Mouse (Mus musculus) macrophage (primary cell): Measurements from ENCODE around the gene Prdm11. TPM values are rescaled to one million over a fixed set of nuclear protein-coding genes. Genes with fewer than 3 reads are reported as not detected.

Experiments
- H3K27ac ChIP-seq: fragments of 350-480 bp; formaldehyde crosslinking; 2 replicates; pipeline ENCODE4 v1.9.0; 2021
- H3K36me3 ChIP-seq: fragments of 350-480 bp; formaldehyde crosslinking; 2 replicates; pipeline ENCODE4 v1.9.0; 2021; ENCODE audit errors: inconsistent target
- H3K4me3 ChIP-seq: fragments of 350-480 bp; formaldehyde crosslinking; 2 replicates; pipeline ENCODE4 v1.9.0; 2021; ENCODE audit errors: inconsistent target
- H3K79me2 ChIP-seq: fragments of 350-480 bp; formaldehyde crosslinking; 2 replicates; pipeline ENCODE4 v1.9.0; 2021; ENCODE audit errors: inconsistent target
- WGBS: methylation state at CpG from one replicate; pipeline ENCODE4 v1.1.7; 2026; ENCODE audit warnings: inconsistent platforms; ENCODE audit not compliant: missing documents; 5-methylcytosine and 5-hydroxymethylcytosine counted together
- polyA plus RNA-seq: library from polyadenylated mRNA; stranded (reverse); fragments of 250-400 nt; gene quantifications from 3 replicates; pipeline ENCODE4 v1.2.4, GENCODE M21; 2018; ENCODE audit warnings: inconsistent platforms

The Prdm11 gene
- polyA plus RNA-seq, 1 experiment from 2014 or later, result 1.1 TPM

- H3K79me2 ChIP-seq, result no peaks in the 10 kb centered on the region
- no peak overlapping the region for H3K4me3 ChIP-seq
- no peak overlapping the region for H3K27ac ChIP-seq
- WGBS, result 97% methylated on average over 20 of the region's 20 CpGs
- no peaks in the 10 kb centered on the region for H3K36me3 ChIP-seq
Measured at GRCm38 (mm10) chr2:92973646-92974045, 72.3 kb downstream of the Prdm11 start.

- H3K4me3 ChIP-seq, result no peak overlapping the region
- H3K36me3 ChIP-seq, result no peaks in the 10 kb centered on the region
- no peaks in the 10 kb centered on the region for H3K79me2 ChIP-seq
- H3K27ac ChIP-seq, result no peak overlapping the region
- 93% methylated on average over 17 of the region's 17 CpGs for WGBS
Measured at GRCm38 (mm10) chr2:92972071-92972470, 73.9 kb downstream of the Prdm11 start.

GRCm38 (mm10) chr2:92971536-92971935 lies 74.4 kb downstream of the Prdm11 start:
- no peak overlapping the region for H3K4me3 ChIP-seq
- H3K79me2 ChIP-seq, result no peaks in the 10 kb centered on the region
- 76% methylated on average over 5 of the region's 8 CpGs for WGBS
- no peaks in the 10 kb centered on the region for H3K36me3 ChIP-seq
- H3K27ac ChIP-seq, result no peak overlapping the region

- Histone ChIP-seq H3K36me3 (no peaks in the 10 kb centered on the region), H3K27ac (no peak overlapping the region), H3K4me3 (no peak overlapping the region), H3K79me2 (no peaks in the 10 kb centered on the region)
- 52% methylated on average over 9 of the region's 9 CpGs for WGBS
Measured at GRCm38 (mm10) chr2:92971069-92971468, 74.9 kb downstream of the Prdm11 start.

GRCm38 (mm10) chr2:92967839-92968166 lies 78.2 kb downstream of the Prdm11 start:
- H3K27ac ChIP-seq, result no peak overlapping the region
- 88% methylated on average over 4 of the region's 4 CpGs for WGBS
- H3K36me3 ChIP-seq, result no peaks in the 10 kb centered on the region
- no peak overlapping the region for H3K4me3 ChIP-seq
- no peaks in the 10 kb centered on the region for H3K79me2 ChIP-seq

GRCm38 (mm10) chr2:92967032-92967838 lies 78.7 kb downstream of the Prdm11 start:
- WGBS, result 82% methylated on average over 10 of the region's 10 CpGs
- no peaks in the 10 kb centered on the region for H3K79me2 ChIP-seq

GRCm38 (mm10) chr2:92966257-92966656 lies 79.7 kb downstream of the Prdm11 start:
- no peaks in the 10 kb centered on the region for H3K79me2 ChIP-seq
- H3K36me3 ChIP-seq, result no peaks in the 10 kb centered on the region
- H3K27ac ChIP-seq, result no peak overlapping the region
- H3K4me3 ChIP-seq, result no peak overlapping the region
- 85% methylated on average over 8 of the region's 8 CpGs for WGBS

More at GRCm38 (mm10) chr2:92967032-92967838, 78.7 kb downstream of the Prdm11 start:
- Histone ChIP-seq H3K36me3 (no peaks in the 10 kb centered on the region), H3K27ac (no peak overlapping the region), H3K4me3 (no peak overlapping the region)

GRCm38 (mm10) chr2:92964345-92964744 lies 81.6 kb downstream of the Prdm11 start:
- Histone ChIP-seq H3K36me3 (no peaks in the 10 kb centered on the region), H3K27ac (no peak overlapping the region), H3K79me2 (no peaks in the 10 kb centered on the region), H3K4me3 (no peak overlapping the region)
- 0% methylated on average over 1 of the region's 1 CpGs for WGBS

GRCm38 (mm10) chr2:92958640-92959039 lies 87.3 kb downstream of the Prdm11 start:
- Histone ChIP-seq H3K79me2 (no peaks in the 10 kb centered on the region), H3K4me3 (no peak overlapping the region), H3K27ac (no peak overlapping the region), H3K36me3 (no peaks in the 10 kb centered on the region)
- 98% methylated on average over 4 of the region's 4 CpGs for WGBS

- no peaks in the 10 kb centered on the region for H3K79me2 ChIP-seq
- H3K27ac ChIP-seq, result no peak overlapping the region
- WGBS, result 92% methylated on average over 2 of the region's 2 CpGs
- no peaks in the 10 kb centered on the region for H3K36me3 ChIP-seq
- no peak overlapping the region for H3K4me3 ChIP-seq
Measured at GRCm38 (mm10) chr2:92956943-92957342, 89.0 kb downstream of the Prdm11 start.

- Histone ChIP-seq H3K36me3 (no peaks in the 10 kb centered on the region), H3K27ac (no peak overlapping the region), H3K4me3 (no peak overlapping the region), H3K79me2 (no peaks in the 10 kb centered on the region)
- 43% methylated on average over 11 of the region's 11 CpGs for WGBS
Measured at GRCm38 (mm10) chr2:92954404-92955114, 91.4 kb downstream of the Prdm11 start.

GRCm38 (mm10) chr2:92953450-92953849 lies 92.5 kb downstream of the Prdm11 start:
- 92% methylated on average over 17 of the region's 17 CpGs for WGBS
- Histone ChIP-seq H3K79me2 (no peaks in the 10 kb centered on the region), H3K27ac (no peak overlapping the region), H3K36me3 (no peaks in the 10 kb centered on the region), H3K4me3 (no peak overlapping the region)

- H3K79me2 ChIP-seq, result no peaks in the 10 kb centered on the region
- WGBS, result 75% methylated on average over 1 of the region's 1 CpGs
- no peaks in the 10 kb centered on the region for H3K36me3 ChIP-seq
- H3K4me3 ChIP-seq, result no peak overlapping the region
- H3K27ac ChIP-seq, result no peak overlapping the region
Measured at GRCm38 (mm10) chr2:92949518-92949917, 96.4 kb downstream of the Prdm11 start.

- no peaks in the 10 kb centered on the region for H3K36me3 ChIP-seq
- no peaks in the 10 kb centered on the region for H3K79me2 ChIP-seq
- H3K4me3 ChIP-seq, result no peak overlapping the region
- no peak overlapping the region for H3K27ac ChIP-seq
- 71% methylated on average over 7 of the region's 7 CpGs for WGBS
Measured at GRCm38 (mm10) chr2:92948699-92949300, 97.2 kb downstream of the Prdm11 start.
